Mouse (Mus musculus): ENCODE measurements around the gene Ubxn11. TPM values are rescaled to one million over a fixed set of nuclear protein-coding genes. Genes with fewer than 3 reads are reported as not detected.

Ubxn11 gene
- 0.53 TPM for polyA plus RNA-seq (2014; fragmentation: Illumina TruSeq; extraction: RNeasy Lipid Tissue Mini Kit (QIAGEN cat#74804); ENCODE audit: low read depth, low replicate concordance)

GRCm38 (mm10) chr4:134101979-134102741 is at the start of gene Ubxn11:
Gene Ubxn11 (plus strand): TSS chr4:134102570.

GRCm38 (mm10) chr4:134053538-134053937 is 48.8 kb upstream of the Ubxn11 start, which contains the start of gene Zfp683:
Gene Zfp683 (plus strand): TSS chr4:134053838.

GRCm38 (mm10) chr4:134060135-134060865 is 42.1 kb upstream of the Ubxn11 start, which contains the start of gene Crybg2:
Gene Crybg2 (plus strand): TSS chr4:134060815.

GRCm38 (mm10) chr4:134094923-134095547 is 7.3 kb upstream of the Ubxn11 start, which contains the start of gene Cd52:
Gene Cd52 (minus strand): TSS chr4:134095082.

GRCm38 (mm10) chr4:134128221-134128982 is 26.0 kb downstream of the Ubxn11 start, which contains the start of gene Sh3bgrl3:
Gene Sh3bgrl3 (minus strand): TSS chr4:134128789.

Other genes with a start within 250 kb of the Ubxn11 start
- 1.3 TPM for gene Rps6ka1, start 214.8 kb upstream of the Ubxn11 start, polyA plus RNA-seq (2014; fragmentation: Illumina TruSeq; extraction: RNeasy Lipid Tissue Mini Kit (QIAGEN cat#74804); ENCODE audit: low read depth, low replicate concordance)
- gene Hmgn2, start 133.9 kb upstream of the Ubxn11 start, polyA plus RNA-seq (2014; fragmentation: Illumina TruSeq; extraction: RNeasy Lipid Tissue Mini Kit (QIAGEN cat#74804); ENCODE audit: low read depth, low replicate concordance): 169 TPM
- gene Dhdds, start 101.7 kb upstream of the Ubxn11 start, polyA plus RNA-seq (2014; fragmentation: Illumina TruSeq; extraction: RNeasy Lipid Tissue Mini Kit (QIAGEN cat#74804); ENCODE audit: low read depth, low replicate concordance): 19.4 TPM
- not detected for gene Lin28a, start 83.7 kb upstream of the Ubxn11 start, polyA plus RNA-seq (2014; fragmentation: Illumina TruSeq; extraction: RNeasy Lipid Tissue Mini Kit (QIAGEN cat#74804); ENCODE audit: low read depth, low replicate concordance)
- gene Zfp683, start 48.7 kb upstream of the Ubxn11 start, polyA plus RNA-seq (2014; fragmentation: Illumina TruSeq; extraction: RNeasy Lipid Tissue Mini Kit (QIAGEN cat#74804); ENCODE audit: low read depth, low replicate concordance): not detected
- not detected for gene Crybg2, start 41.8 kb upstream of the Ubxn11 start, polyA plus RNA-seq (2014; fragmentation: Illumina TruSeq; extraction: RNeasy Lipid Tissue Mini Kit (QIAGEN cat#74804); ENCODE audit: low read depth, low replicate concordance)
- 15.0 TPM for gene Cd52, start 7.5 kb upstream of the Ubxn11 start, polyA plus RNA-seq (2014; fragmentation: Illumina TruSeq; extraction: RNeasy Lipid Tissue Mini Kit (QIAGEN cat#74804); ENCODE audit: low read depth, low replicate concordance)
- 1.0 TPM for gene Sh3bgrl3, start 26.2 kb downstream of the Ubxn11 start, polyA plus RNA-seq (2014; fragmentation: Illumina TruSeq; extraction: RNeasy Lipid Tissue Mini Kit (QIAGEN cat#74804); ENCODE audit: low read depth, low replicate concordance)
- gene Cep85, start 84.5 kb downstream of the Ubxn11 start, polyA plus RNA-seq (2014; fragmentation: Illumina TruSeq; extraction: RNeasy Lipid Tissue Mini Kit (QIAGEN cat#74804); ENCODE audit: low read depth, low replicate concordance): 9.9 TPM
- gene Gm7534, start 100.4 kb downstream of the Ubxn11 start, polyA plus RNA-seq (2014; fragmentation: Illumina TruSeq; extraction: RNeasy Lipid Tissue Mini Kit (QIAGEN cat#74804); ENCODE audit: low read depth, low replicate concordance): not detected
- not detected for gene Catsper4, start 124.8 kb downstream of the Ubxn11 start, polyA plus RNA-seq (2014; fragmentation: Illumina TruSeq; extraction: RNeasy Lipid Tissue Mini Kit (QIAGEN cat#74804); ENCODE audit: low read depth, low replicate concordance)
- gene Cnksr1, start 135.8 kb downstream of the Ubxn11 start, polyA plus RNA-seq (2014; fragmentation: Illumina TruSeq; extraction: RNeasy Lipid Tissue Mini Kit (QIAGEN cat#74804); ENCODE audit: low read depth, low replicate concordance): 0.65 TPM
- not detected for gene E130218I03Rik, start 141.1 kb downstream of the Ubxn11 start, polyA plus RNA-seq (2014; fragmentation: Illumina TruSeq; extraction: RNeasy Lipid Tissue Mini Kit (QIAGEN cat#74804); ENCODE audit: low read depth, low replicate concordance)
- gene Zfp593, start 143.0 kb downstream of the Ubxn11 start, polyA plus RNA-seq (2014; fragmentation: Illumina TruSeq; extraction: RNeasy Lipid Tissue Mini Kit (QIAGEN cat#74804); ENCODE audit: low read depth, low replicate concordance): not detected
- not detected for gene Gm30191, start 144.4 kb downstream of the Ubxn11 start, polyA plus RNA-seq (2014; fragmentation: Illumina TruSeq; extraction: RNeasy Lipid Tissue Mini Kit (QIAGEN cat#74804); ENCODE audit: low read depth, low replicate concordance)
- not detected for gene Grrp1, start 151.5 kb downstream of the Ubxn11 start, polyA plus RNA-seq (2014; fragmentation: Illumina TruSeq; extraction: RNeasy Lipid Tissue Mini Kit (QIAGEN cat#74804); ENCODE audit: low read depth, low replicate concordance)
- 16.7 TPM for gene Pdik1l, start 185.3 kb downstream of the Ubxn11 start, polyA plus RNA-seq (2014; fragmentation: Illumina TruSeq; extraction: RNeasy Lipid Tissue Mini Kit (QIAGEN cat#74804); ENCODE audit: low read depth, low replicate concordance)
- gene Trim63, start 212.6 kb downstream of the Ubxn11 start, polyA plus RNA-seq (2014; fragmentation: Illumina TruSeq; extraction: RNeasy Lipid Tissue Mini Kit (QIAGEN cat#74804); ENCODE audit: low read depth, low replicate concordance): 6.7 TPM
- gene Slc30a2, start 240.6 kb downstream of the Ubxn11 start, polyA plus RNA-seq (2014; fragmentation: Illumina TruSeq; extraction: RNeasy Lipid Tissue Mini Kit (QIAGEN cat#74804); ENCODE audit: low read depth, low replicate concordance): 9.1 TPM

All from kidney, adult 10 weeks (tissue).